Mouse (Mus musculus): Measurements from ENCODE around the gene Dnajb11.

The Dnajb11 gene

GRCm38 (mm10) chr16:22857431-22858113 is at the start of gene Dnajb11, which contains the start of gene Tbccd1:
Dnajb11 (plus strand) TSS chr16:22857845.
Tbccd1 (minus strand) TSS chr16:22857669.
- DNase-seq (ENCODE audit: low spot score), result peak; percentile 96

GRCm38 (mm10) chr16:22811477-22811876 is 46.2 kb upstream of the Dnajb11 start, which contains the start of gene Crygs:
Crygs (minus strand) TSS chr16:22811577.
- no peak for DNase-seq (ENCODE audit: low spot score)

- DNase-seq (ENCODE audit: low spot score), result no peak
Observed at GRCm38 (mm10) chr16:22820731-22821130, 36.9 kb upstream of the Dnajb11 start.

GRCm38 (mm10) chr16:22832932-22833525 is 24.6 kb upstream of the Dnajb11 start:
- DNase-seq (ENCODE audit: low spot score), result no peak

GRCm38 (mm10) chr16:22839146-22839857 is 18.3 kb upstream of the Dnajb11 start:
- no peak for DNase-seq (ENCODE audit: low spot score)

GRCm38 (mm10) chr16:22842871-22843270 is 14.8 kb upstream of the Dnajb11 start:
- DNase-seq (ENCODE audit: low spot score), result no peak

GRCm38 (mm10) chr16:22844061-22844801 is 13.4 kb upstream of the Dnajb11 start:
- peak; percentile 72 for DNase-seq (ENCODE audit: low spot score)

- DNase-seq (ENCODE audit: low spot score), result no peak
Observed at GRCm38 (mm10) chr16:22844834-22845233, 12.8 kb upstream of the Dnajb11 start.

GRCm38 (mm10) chr16:22845481-22845880 is 12.2 kb upstream of the Dnajb11 start:
- DNase-seq (ENCODE audit: low spot score), result no peak

- DNase-seq (ENCODE audit: low spot score), result no peak
Observed at GRCm38 (mm10) chr16:22847686-22848085, 10.0 kb upstream of the Dnajb11 start.

GRCm38 (mm10) chr16:22848331-22848730 is 9.3 kb upstream of the Dnajb11 start:
- DNase-seq (ENCODE audit: low spot score), result no peak

- no peak for DNase-seq (ENCODE audit: low spot score)
Observed at GRCm38 (mm10) chr16:22852709-22853108, 4.9 kb upstream of the Dnajb11 start.

- no peak for DNase-seq (ENCODE audit: low spot score)
Observed at GRCm38 (mm10) chr16:22856773-22857172, 872 bp upstream of the Dnajb11 start.

GRCm38 (mm10) chr16:22872397-22872796 is 14.8 kb downstream of the Dnajb11 start:
- DNase-seq (ENCODE audit: low spot score), result no peak

GRCm38 (mm10) chr16:22873369-22873768 is 15.7 kb downstream of the Dnajb11 start:
- DNase-seq (ENCODE audit: low spot score), result no peak

- DNase-seq (ENCODE audit: low spot score), result peak; percentile 14
Observed at GRCm38 (mm10) chr16:22876218-22877043, 18.8 kb downstream of the Dnajb11 start.

GRCm38 (mm10) chr16:22877660-22878390 is 20.2 kb downstream of the Dnajb11 start:
- DNase-seq (ENCODE audit: low spot score), result no peak

- DNase-seq (ENCODE audit: low spot score), result no peak
Observed at GRCm38 (mm10) chr16:22878716-22879115, 21.1 kb downstream of the Dnajb11 start.

- DNase-seq (ENCODE audit: low spot score), result no peak
Observed at GRCm38 (mm10) chr16:22879945-22880595, 22.4 kb downstream of the Dnajb11 start.

GRCm38 (mm10) chr16:22880900-22881299 is 23.3 kb downstream of the Dnajb11 start:
- no peak for DNase-seq (ENCODE audit: low spot score)
